Mouse (Mus musculus) ES-E14 (cell line): ENCODE results near the gene Tgfbr2. TPM values are rescaled to one million over a fixed set of nuclear protein-coding genes. Genes with fewer than 3 reads are reported as not detected.

Experiments
- DNase-seq: peaks from one replicate; pipeline ENCODE4 v3.0.0-alpha.2; 2013; ENCODE audit warnings: low read depth, low spot score
- H3K27ac ChIP-seq: 2 replicates; pipeline ENCODE4 v1.5.1; 2012; ENCODE audit warnings: low read depth, mild to moderate bottlenecking, low read length, moderate library complexity, mixed read lengths; ENCODE audit not compliant: poor library complexity, insufficient read depth, severe bottlenecking
- H3K36me3 ChIP-seq: 2 replicates; pipeline ENCODE4 v1.6.1; 2012; ENCODE audit warnings: mild to moderate bottlenecking, low read length, moderate library complexity, mixed read lengths; ENCODE audit not compliant: control insufficient read depth, poor library complexity, insufficient read depth, severe bottlenecking
- H3K4me1 ChIP-seq, 2 experiments: fragments of 150-350 bp in 1 of 2; sonication (generic) in 1 of 2; 2 replicates each; pipeline ENCODE4 v1.6.1; 2012; ENCODE audit warnings: low read length in 2 of 2, mild to moderate bottlenecking in 1 of 2, mixed read lengths in 1 of 2; ENCODE audit not compliant: control insufficient read depth in 2 of 2, insufficient read depth in 2 of 2, poor library complexity in 1 of 2
- H3K4me3 ChIP-seq, 2 experiments: fragments of 150-350 bp in 1 of 2; sonication (generic) in 1 of 2; 2 replicates each; pipeline ENCODE4 v1.5.1; 2012; ENCODE audit warnings: low read length in 2 of 2, low read depth in 1 of 2, mild to moderate bottlenecking in 1 of 2, mixed read lengths in 1 of 2; ENCODE audit not compliant: insufficient read depth in 1 of 2, poor library complexity in 1 of 2, severe bottlenecking in 1 of 2
- H3K9ac ChIP-seq: 2 replicates; pipeline ENCODE4 v1.6.1; 2012; ENCODE audit warnings: low read depth, mild to moderate bottlenecking, low read length, mixed read lengths; ENCODE audit not compliant: poor library complexity, insufficient read depth, severe bottlenecking
- H3K9me3 ChIP-seq: fragments of 150-350 bp; sonication (generic); 2 replicates; pipeline ENCODE4 v1.6.1; 2012; ENCODE audit warnings: low read depth, mild to moderate bottlenecking, low read length; ENCODE audit not compliant: control insufficient read depth, insufficient read depth
- CHD2 ChIP-seq: IDR thresholded peaks from 2 replicates; pipeline ENCODE4 v1.6.1; 2014; ENCODE audit warnings: mild to moderate bottlenecking, low read depth, low read length, inconsistent platforms
- HCFC1 ChIP-seq: IDR thresholded peaks from 2 replicates; pipeline ENCODE4 v1.6.1; 2012; ENCODE audit warnings: low read length, inconsistent platforms, borderline replicate concordance; ENCODE audit not compliant: insufficient read depth
- MAFK ChIP-seq: IDR thresholded peaks from 2 replicates; pipeline ENCODE4 v1.6.1; 2014; ENCODE audit warnings: mild to moderate bottlenecking, low read depth, low read length, inconsistent platforms; ENCODE audit not compliant: insufficient read depth
- ZC3H11A ChIP-seq: IDR thresholded peaks from 2 replicates; pipeline ENCODE4 v1.6.1; 2012; ENCODE audit warnings: low read depth, mild to moderate bottlenecking, inconsistent platforms, low read length, borderline replicate concordance
- ZNF384 ChIP-seq: IDR thresholded peaks from 2 replicates; pipeline ENCODE4 v1.6.1; 2012; ENCODE audit warnings: low read depth, low read length, inconsistent platforms
- in situ Hi-C, 2 experiments: fragments of 600-800 bp; cut with MboI; formaldehyde crosslinking; loops; one replicate each; pipeline ENCODE4 v1.15.1; 2025; ENCODE audit warnings: low sequenced_read_pairs in 2 of 2, inconsistent platforms in 1 of 2; ENCODE audit not compliant: unreplicated experiment in 2 of 2
- total RNA-seq: library from RNA; depleted of rRNA; stranded (reverse); fragments of 300-350 nt; gene quantifications from 2 replicates; pipeline ENCODE4 v1.2.3, GENCODE M21; 2012

Tgfbr2 gene
- total RNA-seq, 1 experiment = 5.1 TPM

GRCm38 (mm10) chr9:116160067-116160466 lies 15.1 kb downstream of the Tgfbr2 start:
- TF ChIP-seq HCFC1 (no peak), CHD2 (no peak), ZC3H11A (no peak), ZNF384 (no peak), MAFK (no peak)
- Histone ChIP-seq H3K27ac (no peak overlapping the region), H3K9ac (no peak overlapping the region)

GRCm38 (mm10) chr9:116156501-116156900 lies 18.7 kb downstream of the Tgfbr2 start:
- Histone ChIP-seq H3K9ac (no peak overlapping the region), H3K9me3 (no peaks in the 10 kb centered on the region), H3K4me3 (no peak overlapping the region), H3K4me1 (no peaks in the 10 kb centered on the region), H3K27ac (no peak overlapping the region), H3K36me3 (no peaks in the 10 kb centered on the region)
- TF ChIP-seq HCFC1 (no peak), ZC3H11A (no peak), CHD2 (no peak), MAFK (no peak), ZNF384 (no peak)
- in situ Hi-C loops = no loop called here
- no peak for DNase-seq

More at GRCm38 (mm10) chr9:116160067-116160466, 15.1 kb downstream of the Tgfbr2 start:
- Histone ChIP-seq H3K9me3 (no peaks in the 10 kb centered on the region), H3K4me3 (no peak overlapping the region), H3K4me1 (no peaks in the 10 kb centered on the region), H3K36me3 (no peaks in the 10 kb centered on the region)
- no peak for DNase-seq
- in situ Hi-C loops = no loop called here

DNA sequence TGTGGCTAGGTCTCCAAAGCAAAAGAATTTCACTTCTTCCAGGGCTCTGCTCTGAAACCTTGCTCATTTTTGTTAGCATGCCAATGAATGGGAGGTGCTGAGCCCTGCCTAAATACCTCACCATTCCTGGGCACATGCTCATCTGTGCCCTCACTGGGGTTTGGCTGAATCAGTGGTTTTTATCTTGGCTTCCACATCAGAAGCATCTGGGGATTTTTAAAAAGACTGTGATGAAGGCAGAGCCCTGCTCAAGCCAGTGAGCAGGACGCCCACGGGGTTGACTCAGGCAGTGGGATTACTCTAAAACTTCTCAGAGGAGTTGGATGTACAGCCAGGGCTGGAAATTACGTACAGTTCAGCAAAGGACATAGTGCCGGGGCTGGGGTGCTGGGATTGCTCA lies 22.3 kb downstream of the Tgfbr2 start:
- H3K4me1 ChIP-seq = no peaks in the 10 kb centered on the region
- no peaks in the 10 kb centered on the region for H3K36me3 ChIP-seq
- H3K27ac ChIP-seq = no peak overlapping the region
- no peaks in the 10 kb centered on the region for H3K9me3 ChIP-seq
- DNase-seq = no peak
- no peak for TF ChIP-seq ZNF384
- TF ChIP-seq ZC3H11A = no peak
- TF ChIP-seq CHD2 = no peak
- no peak for TF ChIP-seq HCFC1
- no peak for TF ChIP-seq MAFK
- in situ Hi-C loops = no loop called here
- H3K4me3 ChIP-seq = no peak overlapping the region
- no peak overlapping the region for H3K9ac ChIP-seq

DNA sequence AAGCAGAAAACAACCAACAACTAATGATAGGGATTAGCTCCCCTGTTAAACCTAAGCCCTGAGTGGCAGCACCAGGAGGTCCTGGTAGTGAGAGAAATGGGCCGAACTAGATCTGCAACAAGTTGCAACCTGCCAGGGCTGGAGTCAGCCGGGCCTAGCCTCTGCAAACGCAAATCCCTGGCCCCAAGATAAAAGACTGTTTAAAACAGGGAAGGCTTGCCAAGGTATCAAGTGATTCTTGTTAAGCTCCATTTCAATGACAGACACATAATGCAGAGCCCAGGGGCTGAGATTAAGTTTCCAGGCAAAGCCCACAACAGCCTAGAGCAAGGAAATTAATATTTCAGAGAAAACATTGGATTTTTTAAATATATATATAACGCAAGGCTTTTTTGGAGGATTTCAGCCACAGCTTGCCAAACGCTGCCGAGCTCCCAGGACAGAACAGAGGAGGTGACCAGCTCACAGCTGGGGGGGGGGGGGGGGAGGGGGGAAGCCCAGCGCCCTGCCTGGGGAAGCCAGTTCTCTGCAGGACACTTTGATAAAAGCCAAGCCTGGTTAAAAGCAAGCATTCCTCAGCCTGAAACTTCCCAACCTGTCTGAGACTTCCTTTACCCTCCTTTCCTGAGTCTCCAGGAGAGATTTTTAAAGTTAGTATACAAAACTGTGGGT lies 24.3 kb downstream of the Tgfbr2 start:
- H3K4me1 ChIP-seq = no peaks in the 10 kb centered on the region
- DNase-seq = no peak
- no peaks in the 10 kb centered on the region for H3K9me3 ChIP-seq
- H3K36me3 ChIP-seq = no peaks in the 10 kb centered on the region
- no peak overlapping the region for H3K4me3 ChIP-seq
- in situ Hi-C loops = no loop called here
- TF ChIP-seq MAFK = no peak
- no peak for TF ChIP-seq HCFC1
- no peak for TF ChIP-seq ZC3H11A
- no peak for TF ChIP-seq ZNF384
- no peak for TF ChIP-seq CHD2
- no peak overlapping the region for H3K27ac ChIP-seq
- H3K9ac ChIP-seq = no peak overlapping the region

DNA sequence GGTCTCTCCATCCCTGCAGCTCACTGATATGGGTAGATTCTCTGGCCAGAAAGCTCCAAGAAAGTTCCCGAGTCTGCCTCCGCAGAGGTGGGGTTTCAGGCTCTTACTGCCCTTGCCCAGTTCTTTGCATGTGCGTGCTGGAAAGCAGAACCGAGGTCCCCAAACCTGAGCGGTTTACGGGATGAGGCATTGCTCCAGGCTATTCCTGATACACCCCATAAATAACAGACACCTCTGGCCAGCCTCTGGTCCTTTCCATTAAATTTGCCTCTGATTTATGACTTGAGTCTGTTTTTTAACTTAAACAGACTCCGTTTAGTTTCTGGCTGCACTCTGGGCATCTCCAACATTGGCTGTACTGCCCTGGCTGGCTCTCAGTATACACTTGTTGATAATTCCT lies 26.4 kb downstream of the Tgfbr2 start:
- Histone ChIP-seq H3K4me1 (no peaks in the 10 kb centered on the region), H3K27ac (no peak overlapping the region), H3K9me3 (no peaks in the 10 kb centered on the region), H3K36me3 (no peaks in the 10 kb centered on the region), H3K4me3 (no peak overlapping the region), H3K9ac (no peak overlapping the region)
- in situ Hi-C loops = no loop called here
- no peak for DNase-seq
- no peak for TF ChIP-seq HCFC1
- no peak for TF ChIP-seq ZNF384
- TF ChIP-seq CHD2 = no peak
- TF ChIP-seq MAFK = no peak
